Mouse (Mus musculus) spleen, embryonic (tissue): ENCODE measurements at regions not wholly inside any gene's neighbourhood (a gene's known extent, or its start where the extent isn't known, plus 50 kb on each side); places are given as distances from the start of the nearest gene placed in this dataset.
"Not testable (repeated sequence)": the region's sequence is repeated elsewhere in the genome, so short reads cannot be mapped to it uniquely, and the experiment has no call there.

Experiments
- CTCF ChIA-PET: fragments of 350-600 bp; sonication (Branson Sonifier 250); formaldehyde crosslinking; loops from one replicate; lab custom pipeline; 2022; lab: Charles Lee

- CTCF ChIA-PET: not testable (repeated sequence)
These were observed 402.8 kb upstream of the Olfr1507 start for GRCm38 (mm10) chr14:52898310-52898709.

- CTCF ChIA-PET: not testable (repeated sequence)
These were observed 384.4 kb upstream of the Olfr1507 start for GRCm38 (mm10) chr14:52879978-52880377.

DNA sequence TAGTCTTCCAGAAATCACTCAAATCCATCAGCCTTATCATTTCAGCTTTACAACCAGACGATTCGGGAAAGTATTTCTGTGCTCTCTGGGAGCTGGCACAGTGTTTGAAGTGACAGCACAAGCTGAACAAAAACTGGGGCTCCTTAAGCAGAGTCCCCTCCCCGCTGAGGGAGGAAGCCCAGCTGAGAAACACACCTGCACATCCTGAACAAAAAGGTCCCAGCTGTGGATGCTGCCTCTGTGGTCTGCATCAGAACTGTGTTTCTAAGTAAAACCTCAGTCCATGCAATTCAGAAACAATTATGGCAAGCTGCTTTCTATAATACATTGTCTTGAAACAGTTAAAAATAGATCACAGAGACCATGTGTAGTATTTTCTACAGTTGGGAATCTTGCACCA is 368.3 kb upstream of the Olfr1507 start:
- CTCF ChIA-PET: not testable (repeated sequence)

- CTCF ChIA-PET: not testable (repeated sequence)
These were observed 367.6 kb upstream of the Olfr1507 start for GRCm38 (mm10) chr14:52863107-52863506.

DNA sequence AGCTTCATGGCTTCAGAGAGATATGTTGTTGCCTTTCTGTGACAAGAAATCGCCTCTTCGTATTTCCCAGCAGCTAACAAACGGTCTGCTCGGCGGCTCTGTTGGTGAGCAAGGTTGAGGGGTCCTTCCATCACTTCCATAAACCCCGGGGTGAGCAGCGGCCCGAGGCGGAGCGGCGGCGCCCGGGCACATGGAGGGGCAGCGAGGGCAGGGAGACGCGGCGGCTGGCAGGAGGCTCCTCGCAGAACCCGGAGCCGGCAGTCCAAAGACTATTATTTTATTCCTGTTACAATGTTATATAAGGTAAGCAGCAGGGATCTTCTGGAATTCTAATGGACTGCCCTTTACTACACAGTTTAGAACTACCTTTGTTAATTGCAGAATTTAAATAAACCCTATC is 366.9 kb upstream of the Olfr1507 start:
- CTCF ChIA-PET: not testable (repeated sequence)

- CTCF ChIA-PET: not testable (repeated sequence)
These were observed 359.8 kb upstream of the Olfr1507 start for GRCm38 (mm10) chr14:52855339-52855738.

DNA sequence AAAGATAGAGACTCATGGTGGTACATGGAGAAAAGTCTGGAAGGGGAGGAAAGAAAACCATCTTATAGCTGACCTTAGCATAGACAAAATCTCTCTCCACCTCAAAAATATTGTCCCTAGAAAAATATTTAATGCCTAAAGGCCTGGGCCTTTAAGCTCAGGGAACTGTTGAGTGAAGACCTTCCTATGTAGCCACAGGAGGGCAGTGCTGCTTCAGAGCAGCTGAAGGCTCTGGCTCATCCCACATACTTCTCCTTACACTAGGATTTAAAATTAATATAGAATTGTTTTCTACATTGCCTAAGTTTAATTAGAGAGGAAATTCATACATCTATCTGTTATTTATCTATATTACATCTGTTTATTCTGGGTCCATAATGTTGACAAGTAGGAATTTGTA is 358.0 kb upstream of the Olfr1507 start:
- CTCF ChIA-PET: not testable (repeated sequence)

- CTCF ChIA-PET: not testable (repeated sequence)
These were observed 352.4 kb upstream of the Olfr1507 start for GRCm38 (mm10) chr14:52847970-52848369.

GRCm38 (mm10) chr14:52824005-52824404 is 328.5 kb upstream of the Olfr1507 start:
- CTCF ChIA-PET: not testable (repeated sequence)

DNA sequence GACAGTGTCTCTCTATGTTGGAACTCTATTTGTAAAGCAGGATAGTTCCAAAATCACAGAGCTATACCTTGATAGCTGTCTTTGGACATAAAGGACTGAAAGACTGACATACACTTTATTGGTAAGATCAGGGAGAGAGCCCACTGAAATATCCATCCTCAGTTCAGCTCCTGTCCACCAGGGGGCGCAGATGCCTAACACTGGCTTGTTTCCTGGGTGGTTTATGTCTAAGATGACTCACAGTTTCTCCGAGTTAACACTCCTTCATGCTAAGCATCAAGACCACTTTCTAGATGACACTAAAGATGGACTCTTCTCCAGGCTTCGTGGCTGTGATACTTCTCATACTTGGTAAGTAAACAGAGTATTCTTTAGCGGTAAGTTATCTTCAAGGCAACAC is 326.1 kb upstream of the Olfr1507 start:
- CTCF ChIA-PET: not testable (repeated sequence)

DNA sequence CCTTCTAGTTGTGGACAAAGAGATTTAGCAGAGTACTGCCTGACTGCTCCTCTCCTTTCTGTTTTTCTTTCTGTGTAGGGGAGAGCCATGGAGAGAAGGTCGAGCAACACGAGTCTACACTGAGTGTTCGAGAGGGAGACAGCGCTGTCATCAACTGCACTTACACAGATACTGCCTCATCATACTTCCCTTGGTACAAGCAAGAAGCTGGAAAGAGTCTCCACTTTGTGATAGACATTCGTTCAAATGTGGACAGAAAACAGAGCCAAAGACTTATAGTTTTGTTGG is 315.5 kb upstream of the Olfr1507 start:
- CTCF ChIA-PET: not testable (repeated sequence)

- CTCF ChIA-PET: not testable (repeated sequence)
These were observed 315.0 kb upstream of the Olfr1507 start for GRCm38 (mm10) chr14:52810275-52811127.

- CTCF ChIA-PET: not testable (repeated sequence)
These were observed 306.2 kb upstream of the Olfr1507 start for GRCm38 (mm10) chr14:52801705-52802104.

GRCm38 (mm10) chr14:52792600-52792999 is 297.1 kb upstream of the Olfr1507 start:
- CTCF ChIA-PET: not testable (repeated sequence)

GRCm38 (mm10) chr14:52791828-52792227 is 296.3 kb upstream of the Olfr1507 start:
- CTCF ChIA-PET: not testable (repeated sequence)

GRCm38 (mm10) chr14:52782832-52783231 is 287.3 kb upstream of the Olfr1507 start:
- CTCF ChIA-PET: not testable (repeated sequence)

GRCm38 (mm10) chr14:52775816-52776215 is 280.3 kb upstream of the Olfr1507 start:
- CTCF ChIA-PET: not testable (repeated sequence)

DNA sequence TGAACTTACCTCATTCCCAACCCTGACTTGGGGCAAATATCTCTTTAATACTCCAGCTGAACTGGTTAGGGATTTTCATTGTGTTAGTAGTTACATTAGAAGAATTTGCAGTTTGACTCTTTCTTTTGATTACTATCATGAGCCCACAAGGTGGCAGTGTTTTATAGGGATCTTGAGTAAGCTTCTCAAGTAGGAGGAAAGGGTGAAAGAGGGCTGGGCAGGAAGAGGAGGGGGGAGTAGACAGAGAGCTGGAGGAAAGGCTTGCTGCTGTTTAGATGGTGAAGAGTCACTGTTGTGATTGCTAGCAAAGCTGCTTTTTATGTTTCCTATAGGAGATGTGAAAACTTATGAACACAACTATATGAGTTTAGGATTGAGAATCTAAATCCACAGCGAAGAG is 273.9 kb upstream of the Olfr1507 start:
- CTCF ChIA-PET: not testable (repeated sequence)

DNA sequence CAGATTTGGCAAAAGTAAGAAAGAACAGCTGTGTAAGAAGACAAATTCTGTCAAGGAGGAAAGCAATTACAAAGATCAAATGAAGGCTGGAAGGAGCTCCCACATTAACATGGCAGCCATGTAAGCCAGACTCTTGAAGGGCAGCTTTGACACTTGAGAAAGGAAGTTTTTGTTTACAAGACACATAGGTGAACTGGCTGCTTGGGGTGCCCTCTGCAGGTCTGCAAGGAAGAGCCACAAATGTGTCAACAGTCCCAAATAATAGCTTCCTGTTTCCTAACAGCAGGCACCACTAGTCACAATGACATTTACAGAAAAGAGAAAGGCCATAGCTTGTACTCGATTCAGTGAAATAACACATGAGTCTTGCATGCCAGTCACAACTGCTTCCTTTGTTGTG is 256.6 kb upstream of the Olfr1507 start:
- CTCF ChIA-PET: not testable (repeated sequence)

DNA sequence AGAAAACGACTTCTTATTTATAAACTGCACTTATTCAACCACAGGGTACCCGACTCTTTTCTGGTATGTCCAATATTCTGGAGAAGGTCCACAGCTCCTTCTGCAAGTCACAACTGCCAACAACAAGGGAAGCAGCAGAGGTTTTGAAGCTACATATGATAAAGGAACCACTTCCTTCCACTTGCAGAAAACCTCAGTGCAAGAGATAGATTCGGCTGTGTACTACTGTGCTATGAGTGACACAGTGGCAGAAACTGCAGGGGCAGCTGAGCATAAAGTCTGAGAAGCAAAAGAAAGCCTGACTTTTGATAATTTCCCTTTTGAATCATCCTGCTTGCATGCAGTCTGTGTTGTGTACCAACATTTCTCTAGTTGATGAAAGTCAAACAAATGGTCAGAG is 231.1 kb upstream of the Olfr1507 start:
- CTCF ChIA-PET: not testable (repeated sequence)

DNA sequence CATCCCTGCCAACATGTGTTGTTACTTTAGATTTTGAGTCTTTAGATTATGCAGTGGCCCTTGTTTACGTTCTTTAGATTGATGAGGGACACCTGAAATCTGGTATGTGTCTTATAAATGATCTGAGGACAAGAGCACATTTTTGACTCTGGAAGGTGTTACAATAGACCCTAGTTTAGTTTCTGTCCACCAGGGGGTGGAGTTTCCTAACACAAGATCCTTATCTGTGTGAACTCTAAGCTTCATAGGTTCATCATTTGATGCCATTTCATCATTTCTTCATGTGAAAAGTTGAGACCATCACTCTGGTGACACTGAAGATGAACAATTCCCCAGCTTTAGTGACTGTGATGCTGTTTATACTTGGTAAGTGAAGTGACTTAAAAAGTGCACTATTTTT is 229.4 kb upstream of the Olfr1507 start:
- CTCF ChIA-PET: not testable (repeated sequence)

GRCm38 (mm10) chr14:52720640-52721039 is 225.1 kb upstream of the Olfr1507 start:
- CTCF ChIA-PET: no interaction called here

DNA sequence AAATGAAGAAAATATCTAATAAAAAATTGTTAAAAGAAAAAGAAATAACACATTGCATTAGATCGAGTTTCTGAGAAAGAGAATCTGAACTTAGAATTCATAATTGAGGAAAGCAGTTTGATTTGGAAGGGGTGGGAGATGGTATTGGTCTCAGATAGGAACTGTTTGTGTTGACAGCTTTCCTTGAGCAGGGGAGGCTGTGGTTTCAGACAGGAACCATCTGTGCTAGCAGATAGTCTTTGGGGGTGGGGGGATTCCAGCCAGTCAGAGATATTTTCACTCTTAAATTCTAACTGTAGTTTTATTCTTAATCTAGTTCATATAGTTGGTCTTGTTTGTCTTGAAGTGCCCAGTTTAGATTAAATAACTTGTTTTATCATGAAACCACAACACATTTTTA is 205.3 kb upstream of the Olfr1507 start:
- CTCF ChIA-PET: not testable (repeated sequence)

DNA sequence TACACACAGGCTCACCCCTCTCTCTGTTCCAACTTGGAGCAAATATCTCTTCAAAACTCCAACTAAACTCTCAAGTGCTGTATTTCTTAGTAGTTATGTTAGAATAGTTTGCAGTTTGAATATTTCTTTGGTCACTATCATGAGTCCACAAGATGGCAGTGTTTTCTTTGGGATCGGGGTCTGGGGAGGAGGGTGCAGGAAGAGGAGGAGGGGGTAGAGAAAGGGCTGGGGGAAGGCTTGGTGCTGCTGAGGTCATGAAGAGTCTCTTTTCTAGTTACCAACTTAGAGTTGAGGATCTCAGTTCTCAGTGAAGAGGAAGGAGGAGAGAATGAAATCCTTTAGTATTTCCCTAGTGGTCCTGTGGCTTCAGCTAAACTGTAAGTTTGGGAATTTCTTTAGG is 188.1 kb upstream of the Olfr1507 start:
- CTCF ChIA-PET: not testable (repeated sequence)
